Mouse (Mus musculus): ENCODE measurements around the gene Lysmd4.

The Lysmd4 gene

DNA sequence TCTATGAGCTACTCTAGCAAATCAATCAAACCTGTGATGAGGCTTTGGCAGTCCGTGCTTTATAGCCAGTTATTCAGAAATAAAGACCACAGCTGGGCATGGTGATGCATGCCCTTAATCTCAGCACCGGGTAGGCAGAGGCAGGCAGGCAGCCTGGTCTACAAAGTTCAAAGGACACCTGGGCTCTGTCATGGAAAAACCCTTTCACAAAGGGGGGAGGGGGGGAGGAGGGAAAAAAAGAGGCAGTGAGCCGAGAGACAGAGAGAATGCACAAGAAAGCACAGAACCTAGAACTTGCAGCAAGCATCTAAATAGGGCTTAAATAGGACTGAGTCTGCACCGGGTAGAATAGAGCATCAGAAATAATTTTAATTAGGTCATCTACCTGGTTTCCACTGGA, 130.6 kb downstream of the Lysmd4 start:
- no peak for DNase-seq

DNA sequence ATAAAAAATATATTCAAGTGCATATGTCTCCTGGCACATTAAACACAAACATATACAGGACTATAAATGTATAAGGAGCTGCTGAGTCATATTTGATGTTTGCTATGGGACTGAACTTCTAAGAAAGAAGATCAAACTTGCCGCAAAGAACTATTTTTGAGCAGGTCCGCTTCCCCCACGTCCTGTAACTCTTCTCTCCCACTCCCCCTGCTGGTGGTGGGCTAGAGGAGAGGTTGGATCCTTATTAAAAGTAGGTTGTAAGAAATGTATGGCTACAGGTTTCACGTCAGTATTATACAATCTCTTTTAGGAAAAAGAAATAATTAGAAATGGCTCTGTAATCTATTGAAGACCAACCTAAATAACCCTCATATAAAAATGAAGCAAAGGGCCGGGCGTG, 131.3 kb downstream of the Lysmd4 start:
- DNase-seq = peak in 1 of 2 experiments; percentile 57

DNA sequence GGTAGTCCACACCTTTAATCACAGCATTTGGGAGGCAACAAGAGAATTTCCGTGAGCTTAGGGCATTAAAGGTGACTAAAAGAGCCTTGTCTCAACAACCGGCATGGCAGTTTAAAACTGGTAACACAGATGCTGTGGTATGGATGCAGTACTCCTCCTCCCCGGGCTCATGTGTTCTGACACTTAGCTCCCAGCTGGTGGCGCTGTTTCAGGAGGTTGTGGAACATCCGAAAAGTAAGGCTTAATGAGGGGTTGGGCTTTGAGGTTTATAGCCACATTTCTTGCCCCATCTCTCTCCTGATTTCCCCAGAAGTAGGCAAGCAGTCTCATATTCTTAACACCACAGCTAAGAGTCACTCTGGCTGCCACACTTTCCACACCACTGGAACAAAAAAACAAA, 133.5 kb downstream of the Lysmd4 start:
- DNase-seq = no peak

Measured in spleen, adult 18-20 months (tissue).